Mouse (Mus musculus) MEL (cell line): ENCODE results near the gene H2-Oa. TPM values are rescaled to one million over a fixed set of nuclear protein-coding genes. Genes with fewer than 3 reads are reported as not detected.
A peak's percentile ranks its signal among the peaks of the same experiment; 100 is the strongest.

ENCODE experiments used
- DNase-seq: peaks from one replicate; pipeline ENCODE4 v3.0.0; 2011; ENCODE audit warnings: low read depth, low spot score
- H3K27ac ChIP-seq: 2 replicates; pipeline ENCODE4 v1.5.1; 2012; ENCODE audit warnings: low read depth, mild to moderate bottlenecking, control low read depth, low read length, moderate library complexity; ENCODE audit not compliant: control insufficient read depth
- H3K27me3 ChIP-seq, 2 experiments: fragments of 150-350 bp in 1 of 2; sonication (generic) in 1 of 2; 2 replicates each; pipeline ENCODE4 v1.6.1; 2012; ENCODE audit warnings: low read length in 2 of 2, mild to moderate bottlenecking in 2 of 2, improper control_type of control experiment in 1 of 2, moderate library complexity in 1 of 2; ENCODE audit not compliant: insufficient read depth in 2 of 2, control insufficient read depth in 1 of 2
- H3K36me3 ChIP-seq, 2 experiments: 2 replicates each; pipeline ENCODE4 v1.6.1; 2012 to 2014; ENCODE audit warnings: low read length in 2 of 2, improper control_type of control experiment in 1 of 2, inconsistent platforms in 1 of 2, mild to moderate bottlenecking in 1 of 2; ENCODE audit not compliant: insufficient read depth in 2 of 2, control insufficient read depth in 1 of 2
- H3K4me1 ChIP-seq, 2 experiments: fragments of 150-350 bp in 1 of 2; sonication (generic) in 1 of 2; 2 replicates each; pipeline ENCODE4 v1.6.1; 2012; ENCODE audit warnings: low read length in 2 of 2, improper control_type of control experiment in 1 of 2, mild to moderate bottlenecking in 1 of 2; ENCODE audit not compliant: insufficient read depth in 2 of 2, control insufficient read depth in 1 of 2
- H3K4me3 ChIP-seq, 2 experiments: fragments of 150-350 bp in 1 of 2; sonication (generic) in 1 of 2; 2 replicates each; pipeline ENCODE4 v1.5.1; 2012; ENCODE audit warnings: low read depth in 2 of 2, low read length in 2 of 2, mild to moderate bottlenecking in 2 of 2, moderate library complexity in 2 of 2, control low read depth in 1 of 2, improper control_type of control experiment in 1 of 2; ENCODE audit not compliant: control insufficient read depth in 1 of 2, insufficient read depth in 1 of 2
- H3K79me2 ChIP-seq: 2 replicates; pipeline ENCODE4 v1.6.1; 2012; ENCODE audit warnings: mild to moderate bottlenecking, low read length, moderate library complexity; ENCODE audit not compliant: control insufficient read depth, poor library complexity, insufficient read depth
- H3K9ac ChIP-seq: 2 replicates; pipeline ENCODE4 v1.6.1; 2012; ENCODE audit warnings: low read depth, mild to moderate bottlenecking, control low read depth, low read length, moderate library complexity; ENCODE audit not compliant: control insufficient read depth, poor library complexity, severe bottlenecking
- H3K9me3 ChIP-seq: fragments of 150-350 bp; sonication (generic); replicated peaks from 2 replicates; pipeline ENCODE4 v1.6.1; 2012; ENCODE audit warnings: mild to moderate bottlenecking, low read length, improper control_type of control experiment, moderate library complexity; ENCODE audit not compliant: insufficient read depth
- CHD1 ChIP-seq: IDR thresholded peaks from 2 replicates; pipeline ENCODE4 v1.6.1; 2012; ENCODE audit warnings: low read depth, mild to moderate bottlenecking, inconsistent platforms, low read length, improper control_type of control experiment
- CHD2 ChIP-seq: IDR thresholded peaks from 2 replicates; pipeline ENCODE4 v1.6.1; 2011; ENCODE audit warnings: low read length, improper control_type of control experiment
- CTCF ChIP-seq, 3 experiments: IDR thresholded peaks in 2 of 3; conservative IDR thresholded peaks in 1 of 3; 2 replicates each; pipeline ENCODE4 v1.5.1; 2011 to 2012; ENCODE audit warnings: low read length in 3 of 3, low read depth in 2 of 3, mild to moderate bottlenecking in 2 of 3, improper control_type of control experiment in 1 of 3, inconsistent platforms in 1 of 3, mixed read lengths in 1 of 3, moderate library complexity in 1 of 3; ENCODE audit not compliant: control insufficient read depth in 1 of 3, insufficient read depth in 1 of 3, poor library complexity in 1 of 3, severe bottlenecking in 1 of 3
- E2F4 ChIP-seq: IDR thresholded peaks from 2 replicates; pipeline ENCODE4 v1.6.1; 2011; ENCODE audit warnings: low read depth, low read length, improper control_type of control experiment, borderline replicate concordance
- ELF1 ChIP-seq: IDR thresholded peaks from 2 replicates; pipeline ENCODE4 v1.6.1; 2014; ENCODE audit warnings: low read depth, mild to moderate bottlenecking, inconsistent platforms, low read length, improper control_type of control experiment, moderate library complexity
- ETS1 ChIP-seq: IDR thresholded peaks from 2 replicates; pipeline ENCODE4 v1.6.1; 2012; ENCODE audit warnings: low read depth, mild to moderate bottlenecking, inconsistent platforms, low read length, improper control_type of control experiment, moderate library complexity
- GABPA ChIP-seq: IDR thresholded peaks from 2 replicates; pipeline ENCODE4 v1.6.1; 2012; ENCODE audit warnings: low read depth, mild to moderate bottlenecking, inconsistent platforms, low read length, improper control_type of control experiment, moderate library complexity
- GATA1 ChIP-seq: IDR thresholded peaks from 2 replicates; pipeline ENCODE4 v1.6.1; 2011; ENCODE audit warnings: low read depth, low read length, improper control_type of control experiment
- HCFC1 ChIP-seq: IDR thresholded peaks from 2 replicates; pipeline ENCODE4 v1.6.1; 2012; ENCODE audit warnings: low read depth, mild to moderate bottlenecking, inconsistent platforms, low read length, improper control_type of control experiment, moderate library complexity
- JUND ChIP-seq: IDR thresholded peaks from 2 replicates; pipeline ENCODE4 v1.6.1; 2011; ENCODE audit warnings: low read depth, mild to moderate bottlenecking, improper control_type of control experiment, low read length
- MAFK ChIP-seq: IDR thresholded peaks from 2 replicates; pipeline ENCODE4 v1.6.1; 2011; ENCODE audit warnings: low read depth, mild to moderate bottlenecking, low read length, improper control_type of control experiment, borderline replicate concordance
- MAX ChIP-seq: IDR thresholded peaks from 2 replicates; pipeline ENCODE4 v1.6.1; 2011; ENCODE audit warnings: low read length, improper control_type of control experiment
- MAZ ChIP-seq: IDR thresholded peaks from 2 replicates; pipeline ENCODE4 v1.6.1; 2012; ENCODE audit warnings: low read depth, mild to moderate bottlenecking, inconsistent platforms, low read length, improper control_type of control experiment
- MEF2A ChIP-seq: IDR thresholded peaks from 2 replicates; pipeline ENCODE4 v1.6.1; 2014; ENCODE audit warnings: low read depth, mild to moderate bottlenecking, inconsistent platforms, low read length, improper control_type of control experiment; ENCODE audit not compliant: poor library complexity, insufficient replicate concordance, severe bottlenecking; ENCODE audit errors: extremely low read depth
- MXI1 ChIP-seq: IDR thresholded peaks from 2 replicates; pipeline ENCODE4 v1.6.1; 2011; ENCODE audit warnings: mild to moderate bottlenecking, low read depth, low read length, improper control_type of control experiment
- MYB ChIP-seq: IDR thresholded peaks from 2 replicates; pipeline ENCODE4 v1.6.1; 2011; ENCODE audit warnings: mild to moderate bottlenecking, low read depth, low read length, improper control_type of control experiment
- NELFE ChIP-seq: IDR thresholded peaks from 2 replicates; pipeline ENCODE4 v1.6.1; 2011; ENCODE audit warnings: low read depth, low read length, improper control_type of control experiment
- NRF1 ChIP-seq: IDR thresholded peaks from 2 replicates; pipeline ENCODE4 v1.6.1; 2014; ENCODE audit warnings: low read depth, mild to moderate bottlenecking, inconsistent platforms, low read length, improper control_type of control experiment, moderate library complexity; ENCODE audit not compliant: poor library complexity, insufficient read depth, severe bottlenecking
- POLR2A ChIP-seq, 2 experiments: IDR thresholded peaks; 2 replicates each; pipeline ENCODE4 v1.6.1; 2011 to 2012; ENCODE audit warnings: low read length in 2 of 2, mild to moderate bottlenecking in 2 of 2, control low read depth in 1 of 2, improper control_type of control experiment in 1 of 2, low read depth in 1 of 2, moderate library complexity in 1 of 2; ENCODE audit not compliant: control insufficient read depth in 1 of 2, insufficient read depth in 1 of 2, poor library complexity in 1 of 2
- POLR2AphosphoS2 ChIP-seq: IDR thresholded peaks from 2 replicates; pipeline ENCODE4 v1.6.1; 2011; ENCODE audit warnings: low read length, improper control_type of control experiment
- RCOR1 ChIP-seq: IDR thresholded peaks from 2 replicates; pipeline ENCODE4 v1.6.1; 2012; ENCODE audit warnings: low read depth, mild to moderate bottlenecking, inconsistent platforms, low read length, improper control_type of control experiment
- SMC3 ChIP-seq: IDR thresholded peaks from 2 replicates; pipeline ENCODE4 v1.6.1; 2011; ENCODE audit warnings: low read depth, low read length, improper control_type of control experiment
- TAL1 ChIP-seq: IDR thresholded peaks from 2 replicates; pipeline ENCODE4 v1.6.1; 2012; ENCODE audit warnings: mild to moderate bottlenecking, inconsistent platforms, low read length, moderate library complexity, mixed read lengths
- TBP ChIP-seq: IDR thresholded peaks from 2 replicates; pipeline ENCODE4 v1.8.0; 2011; ENCODE audit warnings: low read depth, low read length, improper control_type of control experiment
- UBTF ChIP-seq: IDR thresholded peaks from 2 replicates; pipeline ENCODE4 v1.6.1; 2012; ENCODE audit warnings: low read depth, mild to moderate bottlenecking, inconsistent platforms, low read length, improper control_type of control experiment, moderate library complexity, borderline replicate concordance; ENCODE audit not compliant: insufficient read depth
- USF1 ChIP-seq: IDR thresholded peaks from 2 replicates; pipeline ENCODE4 v1.6.1; 2014; ENCODE audit warnings: low read depth, mild to moderate bottlenecking, inconsistent platforms, low read length, improper control_type of control experiment, moderate library complexity
- USF2 ChIP-seq, 2 experiments: IDR thresholded peaks; 2 replicates each; pipeline ENCODE4 v1.6.1; 2011 to 2012; ENCODE audit warnings: improper control_type of control experiment in 2 of 2, low read length in 2 of 2, borderline replicate concordance in 1 of 2, inconsistent platforms in 1 of 2, low read depth in 1 of 2, mild to moderate bottlenecking in 1 of 2; ENCODE audit not compliant: insufficient read depth in 1 of 2
- ZKSCAN1 ChIP-seq: IDR thresholded peaks from 2 replicates; pipeline ENCODE4 v1.6.1; 2012; ENCODE audit warnings: low read depth, mild to moderate bottlenecking, inconsistent platforms, low read length, improper control_type of control experiment, moderate library complexity
- ZMIZ1 ChIP-seq: IDR thresholded peaks from 2 replicates; pipeline ENCODE4 v1.6.1; 2012; ENCODE audit warnings: low read depth, mild to moderate bottlenecking, inconsistent platforms, low read length, improper control_type of control experiment, moderate library complexity
- ZNF384 ChIP-seq: IDR thresholded peaks from 2 replicates; pipeline ENCODE4 v1.6.1; 2012; ENCODE audit warnings: low read depth, mild to moderate bottlenecking, inconsistent platforms, low read length, improper control_type of control experiment
- polyA plus RNA-seq, 2 experiments: library from polyadenylated mRNA; stranded (reverse) in 1 of 2; unstranded in 1 of 2; fragments of >175 nt in 1 of 2; fragments of >200 nt in 1 of 2; gene quantifications; 2 replicates each; pipeline versions ENCODE4 v1.2.1 to v1.2.4; 2012; ENCODE audit warnings: low replicate concordance in 2 of 2, low read depth in 1 of 2; ENCODE audit not compliant: insufficient read length in 2 of 2, insufficient read depth in 1 of 2, missing spikeins in 1 of 2
- total RNA-seq: library from RNA; depleted of rRNA; stranded (reverse); fragments of 300-350 nt; gene quantifications from 2 replicates; pipeline ENCODE4 v1.2.3, GENCODE M21; 2012

Gene H2-Oa
- total and polyA plus RNA-seq, 3 experiments, result 2.2 to 3.9 TPM; not detected in 1

- TF ChIP-seq E2F4, result no peak
- no peak for TF ChIP-seq MAX
- no peak for TF ChIP-seq USF2 (IDR thresholded peaks at IDR 0.05; ENCODE audit: borderline replicate concordance in 1 of 2, insufficient read depth in 1 of 2, low read depth in 1 of 2, low read length in 2 of 2)
- no peak for TF ChIP-seq HCFC1
- no peak for TF ChIP-seq TBP
- TF ChIP-seq RCOR1, result no peak
- TF ChIP-seq GATA1, result no peak
- TF ChIP-seq ETS1, result no peak
- TF ChIP-seq ZKSCAN1, result no peak
- TF ChIP-seq MAZ, result no peak
- TF ChIP-seq UBTF, result no peak
- TF ChIP-seq POLR2AphosphoS2, result no peak
- TF ChIP-seq ELF1, result no peak
- no peak for TF ChIP-seq TAL1
- TF ChIP-seq NRF1, result no peak
- TF ChIP-seq SMC3, result no peak
- H3K27ac ChIP-seq, result no peak overlapping the region
- no peaks in the 10 kb centered on the region for H3K79me2 ChIP-seq
- H3K27me3 ChIP-seq, result no peaks in the 10 kb centered on the region
- H3K9me3 ChIP-seq, result no peaks in the 10 kb centered on the region
- DNase-seq, result no peak
- no peaks in the 10 kb centered on the region for H3K36me3 ChIP-seq
- H3K9ac ChIP-seq, result no peak overlapping the region
- H3K4me3 ChIP-seq, result no peak overlapping the region
- H3K4me1 ChIP-seq, result no peaks in the 10 kb centered on the region; a peak in 1 of 4 replicates
Measured at GRCm38 (mm10) chr17:34101185-34101584, 9.0 kb downstream of the H2-Oa start.

DNA sequence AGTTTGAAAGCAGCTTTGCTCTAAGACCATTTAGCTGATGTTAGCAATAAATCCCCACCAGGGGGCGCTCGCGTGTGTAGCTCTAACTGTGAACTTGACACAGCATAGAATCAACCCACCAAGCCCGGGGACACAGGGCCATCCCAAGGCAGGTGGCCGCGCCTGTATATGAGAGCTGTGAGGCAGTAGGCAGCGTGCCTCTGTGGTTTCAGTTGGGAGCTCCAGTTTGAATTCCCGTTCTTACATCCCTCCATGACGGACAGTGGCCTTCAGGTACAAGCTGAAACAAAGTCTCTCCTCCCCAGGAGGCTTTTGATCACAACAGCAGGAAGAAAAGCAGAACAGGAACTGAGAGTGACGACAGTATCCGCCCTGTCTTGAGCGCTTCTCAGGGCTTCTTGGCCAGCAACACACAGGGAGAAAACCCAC lies 9.5 kb downstream of the H2-Oa start:
- Histone ChIP-seq H3K9ac (peak overlapping the region; percentile 76), H3K79me2 (no peaks in the 10 kb centered on the region), H3K27me3 (no peaks in the 10 kb centered on the region), H3K9me3 (no peaks in the 10 kb centered on the region), H3K27ac (0 out of 2 replicates have a peak overlapping the region, but pooled peaks have one; percentile 42), H3K4me3 (peak overlapping the region; percentile 54 to 58), H3K4me1 (no peaks in the 10 kb centered on the region; a peak in 1 of 4 replicates), H3K36me3 (no peaks in the 10 kb centered on the region)
- DNase-seq, result peak; percentile 96
- TF ChIP-seq MXI1, result peak; percentile 32; the same call in 1 of the 2 replicates
- TF ChIP-seq ZMIZ1, result no peak
- TF ChIP-seq RCOR1, result no peak
- TF ChIP-seq MEF2A, result no peak
- no peak for TF ChIP-seq MAX
- TF ChIP-seq ZKSCAN1, result no peak
- no peak for TF ChIP-seq TAL1
- TF ChIP-seq UBTF, result no peak
- TF ChIP-seq GABPA, result no peak
- peak; percentile 91 for TF ChIP-seq MAFK
- TF ChIP-seq CTCF (IDR thresholded peaks at IDR 0.05 in 2 of 3, conservative IDR thresholded peaks at IDR 0.05 in 1 of 3; ENCODE audit: control insufficient read depth in 1 of 3, insufficient read depth in 1 of 3, low read depth in 2 of 3, low read length in 3 of 3, poor library complexity in 1 of 3, severe bottlenecking in 1 of 3), result peak; percentile 79 to 91 (median 80)
- peak; percentile 82 for TF ChIP-seq SMC3
- no peak for TF ChIP-seq ELF1
- no peak for TF ChIP-seq POLR2AphosphoS2
- peak in 1 of 2 experiments; percentile 54; a peak in 1 of 4 replicates for TF ChIP-seq POLR2A (IDR thresholded peaks at IDR 0.05; ENCODE audit: control insufficient read depth in 1 of 2, insufficient read depth in 1 of 2, low read depth in 1 of 2, low read length in 2 of 2, poor library complexity in 1 of 2)
- TF ChIP-seq MYB, result no peak
- no peak for TF ChIP-seq ETS1
- TF ChIP-seq NRF1, result no peak
- no peak for TF ChIP-seq CHD1
- TF ChIP-seq CHD2, result no peak
- no peak for TF ChIP-seq ZNF384
- TF ChIP-seq USF1, result no peak
- no peak for TF ChIP-seq NELFE
- no peak for TF ChIP-seq JUND
